Mouse (Mus musculus): Measurements from ENCODE around the gene Ubr1.

The Ubr1 gene

DNA sequence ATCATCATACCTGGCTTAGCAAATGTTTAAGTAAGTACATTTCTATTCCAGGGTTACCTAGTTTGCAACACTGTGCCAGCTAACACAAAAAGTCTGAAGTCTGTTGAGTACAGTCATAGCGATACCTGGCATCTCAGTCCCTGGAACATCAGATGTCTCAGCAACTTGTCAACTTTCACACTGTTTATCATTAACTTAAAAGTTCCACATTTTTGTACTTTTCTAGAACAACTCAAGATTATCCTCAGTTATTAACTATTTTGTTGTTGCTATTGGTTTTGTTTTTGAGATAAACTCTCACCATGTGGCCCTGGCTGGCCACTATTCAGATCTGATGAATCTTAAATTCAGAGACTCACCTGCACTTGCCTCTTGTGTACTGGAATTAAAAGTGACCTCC is 107.1 kb downstream of the Ubr1 start:
- DNase-seq (ENCODE audit: inconsistent age in 2 of 2, low spot score in 1 of 2): no peak

DNA sequence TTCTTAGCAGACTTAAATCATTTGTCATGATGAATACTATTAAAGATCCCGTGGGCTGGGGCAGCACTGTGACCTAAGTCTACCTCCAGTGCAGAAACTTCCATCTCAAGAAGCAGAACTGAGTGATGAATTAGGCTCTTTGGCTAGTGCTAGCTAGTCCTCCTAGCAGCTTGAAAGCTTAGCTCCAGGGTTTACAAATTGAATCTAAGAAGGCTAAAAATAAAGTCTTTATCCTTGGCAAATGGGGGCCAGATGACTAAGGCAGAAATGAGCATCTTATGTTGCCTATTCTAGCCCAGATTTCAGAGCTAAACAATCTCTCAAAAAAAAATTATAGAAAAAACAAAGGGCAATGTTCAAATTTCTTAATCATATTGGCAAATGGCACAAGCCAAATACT is 109.8 kb downstream of the Ubr1 start:
- DNase-seq (ENCODE audit: inconsistent age in 2 of 2, low spot score in 1 of 2): no peak

DNA sequence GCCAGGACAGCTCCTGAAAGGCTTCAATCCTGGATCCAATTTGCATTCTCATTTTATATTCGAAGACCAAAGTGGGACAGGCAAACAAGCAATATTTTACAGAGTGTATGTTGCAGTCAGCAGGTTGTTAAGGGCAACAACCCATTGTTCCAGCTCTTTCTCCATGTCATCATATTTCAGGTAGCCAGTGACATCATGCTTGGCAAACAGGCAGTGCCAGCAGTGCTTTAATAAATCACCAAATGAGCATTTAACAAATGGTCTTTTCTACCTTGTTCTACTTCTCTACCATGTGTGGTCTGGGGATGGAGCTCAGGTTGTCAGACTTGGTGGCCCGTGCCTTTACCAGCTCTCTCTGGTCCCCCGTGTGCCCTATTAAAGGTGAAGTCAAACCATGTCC is 112.4 kb downstream of the Ubr1 start:
- no peak for DNase-seq (ENCODE audit: inconsistent age in 2 of 2, low spot score in 1 of 2)

DNA sequence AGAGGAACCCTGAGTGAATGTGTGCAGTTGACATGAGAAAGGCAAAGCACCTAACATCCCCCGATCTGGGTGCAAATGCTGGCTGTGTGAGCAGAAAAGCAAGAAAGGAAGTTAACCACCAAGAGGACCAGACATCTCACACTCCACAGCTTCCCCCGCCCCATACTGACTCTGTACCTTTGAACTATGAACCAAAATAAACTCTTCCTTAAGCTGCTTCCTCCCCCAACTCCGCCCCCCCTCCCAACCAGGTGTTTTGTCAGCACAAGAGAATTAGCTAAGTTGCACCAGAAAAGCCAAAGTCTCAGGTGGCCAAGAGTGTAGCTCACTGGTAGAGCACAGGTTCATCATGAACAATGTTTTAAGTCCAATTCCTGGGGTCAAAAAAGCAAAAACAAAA is 117.4 kb downstream of the Ubr1 start:
- DNase-seq (ENCODE audit: inconsistent age in 2 of 2, low spot score in 1 of 2): no peak

DNA sequence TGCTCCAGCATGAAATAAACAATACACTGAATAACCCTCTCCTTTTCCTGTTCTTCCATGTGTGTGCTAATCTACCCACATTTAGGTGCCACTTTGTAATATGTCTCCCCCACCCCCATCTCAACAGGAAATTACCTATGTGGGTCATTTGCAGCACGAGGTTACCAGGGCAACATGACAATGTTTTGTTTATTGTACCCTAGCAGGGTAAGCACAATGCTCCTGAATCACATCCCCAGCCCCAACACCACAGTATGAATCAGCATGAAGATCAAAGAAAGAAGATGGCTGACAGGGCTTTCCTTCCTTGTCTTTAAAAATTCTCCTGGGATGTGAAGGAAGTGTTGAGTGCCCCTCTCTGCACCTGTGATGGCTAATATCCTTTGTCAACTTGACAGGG is 117.9 kb downstream of the Ubr1 start:
- DNase-seq (ENCODE audit: inconsistent age in 2 of 2, low spot score in 1 of 2): no peak

DNA sequence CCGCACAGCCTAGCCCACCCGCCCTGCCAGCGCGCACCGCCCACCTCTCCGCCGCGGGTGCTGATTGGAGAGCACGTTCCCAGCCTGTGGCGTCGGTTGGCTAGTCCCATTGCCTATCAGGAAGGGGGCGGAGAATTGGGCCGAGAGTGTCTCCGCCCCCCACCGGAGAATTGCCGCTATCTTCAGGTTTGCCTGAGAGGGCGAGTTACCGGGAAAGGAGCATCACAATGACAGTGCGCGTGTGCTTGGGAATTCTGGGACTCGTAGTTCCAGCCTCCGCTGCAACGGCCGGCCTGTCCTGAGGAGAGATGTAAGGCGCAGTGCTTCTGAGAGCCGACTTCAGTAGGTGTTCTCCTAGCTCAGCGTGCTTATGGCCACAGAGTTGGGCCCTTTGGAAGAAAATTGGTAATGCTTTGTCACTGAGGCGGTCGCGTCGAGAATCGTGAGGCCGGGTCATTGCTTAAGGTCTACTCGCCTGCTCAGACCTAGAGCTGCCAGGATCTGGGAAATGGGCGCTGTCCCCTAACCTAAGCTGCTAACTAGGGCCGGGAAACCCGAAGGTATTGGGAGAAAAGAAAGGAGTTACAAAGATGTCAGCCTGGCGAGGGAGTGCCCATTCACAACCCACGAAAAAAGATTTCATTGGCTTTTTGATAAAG is 120.0 kb downstream of the Ubr1 start, which contains the start of gene Ttbk2:
Gene Ttbk2, minus strand, starts transcription at position 181 of the 659 bp plus-strand sequence.
- peak; percentile 98 to 100 for DNase-seq (ENCODE audit: inconsistent age in 2 of 2, low spot score in 1 of 2)

DNA sequence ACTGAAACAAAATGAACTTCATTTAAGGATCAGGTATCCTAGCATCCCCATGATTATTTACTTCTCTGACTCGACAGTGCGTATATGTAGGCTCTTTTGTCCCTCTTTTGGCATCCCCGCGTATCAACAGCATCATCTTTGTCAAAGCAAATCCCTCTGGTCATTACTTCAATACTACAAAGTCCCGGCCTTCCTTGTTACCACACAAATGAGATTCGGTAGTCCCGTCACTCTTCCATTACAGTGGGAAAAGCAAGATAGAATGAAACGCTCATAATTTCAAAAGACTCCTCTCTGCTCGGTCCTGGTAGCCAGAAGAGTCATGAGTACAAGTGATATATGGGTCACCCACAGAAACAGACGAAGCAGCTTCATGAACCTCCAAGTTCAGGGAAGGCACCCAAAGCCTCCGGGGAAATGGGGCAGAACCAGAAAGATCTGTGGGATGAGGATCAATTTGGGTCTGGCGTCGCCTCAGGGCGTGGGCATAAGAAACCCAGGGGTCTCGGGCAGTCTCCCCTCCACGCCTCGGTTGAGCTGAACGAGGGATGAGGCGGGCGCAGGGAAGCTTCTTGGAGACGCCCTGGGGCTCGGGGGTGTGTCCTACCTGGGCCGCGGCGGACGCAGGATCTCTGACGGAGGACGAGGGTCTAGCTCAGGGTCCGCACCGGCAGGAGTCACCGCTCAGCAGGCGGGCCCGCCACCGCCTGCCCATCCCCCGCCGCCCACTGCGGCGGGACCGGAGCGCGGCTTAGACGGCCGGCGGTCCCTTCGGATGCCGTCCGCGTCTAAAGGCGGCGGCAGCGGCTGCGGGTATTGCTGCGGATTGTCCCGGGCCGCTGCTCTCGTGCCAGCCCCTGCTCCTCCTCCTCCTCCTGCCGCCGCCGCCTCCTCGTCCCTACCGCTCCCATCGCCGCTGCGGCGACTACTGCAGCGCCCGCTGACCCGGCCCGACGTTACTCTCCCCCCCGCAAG is 120.8 kb downstream of the Ubr1 start, which contains the start of gene Cdan1:
Gene Cdan1, minus strand, starts transcription at position 680 of the 975 bp plus-strand sequence.
- peak; percentile 70 to 86 for DNase-seq (ENCODE audit: inconsistent age in 2 of 2, low spot score in 1 of 2)

DNA sequence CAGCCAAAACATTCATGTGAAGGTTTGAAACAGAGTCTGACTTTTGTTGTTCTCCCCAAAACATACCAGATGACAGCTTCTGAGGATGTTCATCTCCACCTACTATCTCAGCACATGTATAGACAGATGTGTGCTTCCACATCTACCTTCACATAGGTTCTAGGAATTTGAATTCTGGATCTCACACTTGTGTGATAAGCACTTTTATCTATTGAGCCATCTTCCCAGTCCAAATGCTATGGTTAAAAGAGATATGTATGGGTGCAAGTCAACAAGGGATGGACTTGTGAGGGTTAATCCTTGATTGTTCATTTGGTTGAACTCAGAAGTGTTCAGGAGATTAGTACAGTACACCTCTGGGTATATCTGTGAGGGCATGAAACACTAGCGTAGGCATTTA is 125.2 kb downstream of the Ubr1 start:
- DNase-seq (ENCODE audit: inconsistent age in 2 of 2, low spot score in 1 of 2): no peak

DNA sequence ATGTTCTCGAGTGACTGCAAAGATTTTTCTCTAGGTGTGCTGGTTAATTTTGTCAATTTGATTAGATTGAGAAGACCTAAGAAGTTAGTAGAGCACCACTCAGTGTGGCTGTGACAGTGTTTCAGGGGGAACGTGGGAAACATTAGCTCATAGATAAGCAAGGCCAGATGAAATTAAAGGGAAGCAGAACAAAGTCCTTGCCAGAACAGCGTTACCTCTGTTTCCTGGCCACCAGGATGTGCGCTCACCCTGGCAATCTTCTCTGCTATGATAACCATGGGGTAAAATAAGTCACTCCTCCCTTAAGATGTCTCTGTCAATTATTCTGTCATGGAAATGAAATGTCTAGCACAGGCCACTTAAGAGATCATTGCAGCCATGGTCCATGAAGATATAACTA is 126.5 kb downstream of the Ubr1 start:
- DNase-seq (ENCODE audit: inconsistent age in 2 of 2, low spot score in 1 of 2): no peak

DNA sequence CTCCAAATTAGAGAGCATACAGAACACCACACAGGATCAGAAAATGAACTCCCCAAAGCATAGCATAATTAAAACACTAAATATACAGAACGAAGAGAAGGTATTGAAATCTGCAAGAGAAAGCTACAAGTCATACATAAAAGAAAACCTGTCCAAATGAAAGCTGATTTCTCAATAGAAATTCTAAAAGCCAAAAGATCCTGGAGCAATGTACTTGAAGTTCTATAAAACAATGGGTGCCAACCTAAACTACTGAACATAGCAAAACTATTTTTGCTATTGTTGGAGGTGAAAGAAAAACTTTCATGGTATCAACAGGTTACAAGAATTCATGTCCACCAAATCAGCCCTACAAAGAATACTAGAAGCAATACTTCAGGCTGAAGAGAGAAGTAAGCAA is 129.3 kb downstream of the Ubr1 start:
- no peak for DNase-seq (ENCODE audit: inconsistent age in 2 of 2, low spot score in 1 of 2)

DNA sequence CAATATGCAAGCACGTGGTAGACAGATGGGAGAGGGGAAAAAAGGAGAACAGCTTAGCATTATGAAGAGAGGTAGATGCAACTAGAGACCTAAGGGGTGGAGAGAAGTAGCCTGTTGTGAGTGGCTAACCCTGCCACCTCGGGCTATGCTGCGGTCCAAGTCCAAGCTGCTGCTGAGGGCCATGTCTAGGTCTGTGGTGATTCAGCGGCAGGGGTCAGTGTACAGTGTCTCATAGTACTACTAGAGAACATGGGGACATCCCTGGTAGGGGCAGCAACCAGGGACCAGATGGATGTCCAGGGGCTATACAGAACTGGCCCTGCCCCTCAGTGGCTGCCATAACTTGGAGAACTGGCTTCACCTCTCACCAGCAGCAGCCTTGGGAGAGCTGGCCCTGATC is 135.3 kb downstream of the Ubr1 start:
- no peak for DNase-seq (ENCODE audit: inconsistent age in 2 of 2, low spot score in 1 of 2)

DNA sequence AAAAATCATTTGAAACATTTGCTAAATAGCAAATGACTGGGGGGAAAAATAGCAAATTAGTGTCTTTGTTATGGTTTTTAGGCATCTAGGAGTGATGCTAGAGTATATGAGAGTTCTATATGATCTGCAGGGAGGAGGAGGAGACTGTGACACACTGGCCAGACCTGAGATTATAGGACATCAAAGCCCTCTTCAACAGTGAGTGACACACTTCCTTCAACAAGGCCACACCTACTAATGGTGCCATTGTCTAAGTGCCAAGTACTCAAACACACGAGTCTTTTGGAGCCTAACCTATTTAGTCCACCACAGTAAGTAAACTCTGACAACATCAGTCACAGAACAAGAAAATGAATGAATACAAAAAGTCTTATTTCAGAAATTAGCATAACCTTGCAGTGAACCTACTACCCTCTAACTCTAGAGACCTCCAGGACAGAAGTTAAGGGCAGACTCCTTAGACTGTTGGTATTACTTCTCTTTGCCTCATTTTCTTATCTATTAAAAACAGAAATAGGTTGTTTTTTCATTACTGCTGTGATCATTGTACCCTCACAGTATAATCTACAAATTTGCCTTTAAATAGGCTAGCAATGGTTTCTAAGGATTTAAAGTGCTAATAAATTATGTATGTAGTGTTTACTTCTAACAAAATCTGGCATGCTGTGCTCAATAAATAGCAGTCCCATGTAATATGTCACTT is 143.4 kb downstream of the Ubr1 start:
- DNase-seq (ENCODE audit: inconsistent age in 2 of 2, low spot score in 1 of 2): no peak
